Comparison of ENCODE assay signal across 10 mouse cellular contexts in the genomic region with DNA sequence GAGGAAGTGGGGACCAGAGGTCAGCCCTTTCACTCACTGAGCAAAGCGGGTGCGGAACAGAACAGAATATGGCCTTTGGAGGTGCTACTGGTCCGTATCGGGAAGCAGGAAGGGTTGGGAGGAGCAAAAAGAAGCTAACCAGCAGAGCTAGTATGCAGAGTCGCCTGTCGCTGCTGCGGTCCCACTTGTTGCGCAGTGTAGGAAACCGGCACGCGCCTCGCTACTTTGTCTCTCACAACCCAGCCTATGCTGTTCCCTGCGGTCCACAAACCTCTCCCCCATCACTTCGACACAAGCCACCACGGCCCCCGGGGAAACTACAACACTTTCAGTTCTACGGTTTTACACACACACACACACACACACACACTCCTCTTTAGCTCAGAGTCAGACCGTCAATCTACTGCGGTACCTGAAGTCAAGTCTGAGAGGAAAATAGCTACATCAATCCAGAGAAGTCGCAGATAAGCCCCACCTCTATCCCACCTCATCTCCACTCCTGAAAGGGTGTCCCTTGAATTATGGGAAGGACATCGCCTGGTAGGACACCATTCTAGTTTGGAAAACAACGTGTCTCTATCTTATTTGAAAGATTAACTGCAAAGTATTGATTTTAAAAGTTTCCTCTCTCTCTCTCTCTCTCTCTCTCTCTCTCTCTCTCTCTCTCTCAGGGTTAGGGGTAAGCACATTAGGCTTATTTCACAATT. TPM values are rescaled to one million over a fixed set of nuclear protein-coding genes. Genes with fewer than 3 reads are reported as not detected.
DNase-seq lines count a peak whose midpoint lies in the region; ATAC-seq and TF ChIP-seq lines count a peak whose summit lies in the region.
"Had no signal": no experiment of that assay in that cellular context is flagged by ENCODE, and none has a peak within 500 bp of the region (broad histone marks: within the 10 kb centered on the region; RNA-seq: fewer than 3 reads in every experiment).

No protein-coding gene starts in this region.

- H3K36me3 ChIP-seq in forebrain, embryonic 10.5 days (replicated peaks) = no peaks in the 10 kb centered on the region
- no peaks in the 10 kb centered on the region for H3K36me3 ChIP-seq in hindbrain, embryonic 11.5 days (ENCODE audit: control insufficient read depth, insufficient read depth, low read length)
- no peaks in the 10 kb centered on the region for H3K36me3 ChIP-seq in limb, embryonic 13.5 days
- H3K36me3 ChIP-seq in midbrain, embryonic 13.5 days = no peaks in the 10 kb centered on the region
- no peaks in the 10 kb centered on the region for H3K36me3 ChIP-seq in stomach, postnatal 0 days (ENCODE audit: control insufficient read depth, insufficient read depth, low read length)
- H3K36me3 ChIP-seq: G1E had no signal

- TF ChIP-seq EP300 in stomach, postnatal 0 days (optimal IDR thresholded peaks at IDR 0.05) = no peak

- peak; percentile 61 for DNase-seq in cerebellum, adult 11 months
- DNase-seq in adrenal gland, postnatal 36 days = peak; percentile 60 to 61
- peak; percentile 50 for DNase-seq in forebrain, embryonic 10.5 days (ENCODE audit: extremely low spot score, low spot score)
- DNase-seq in hindbrain, embryonic 11.5 days (ENCODE audit: low spot score) = peak; percentile 62
- peak; percentile 42 for DNase-seq in stomach, postnatal 0 days (ENCODE audit: low spot score)

- H3K4me1 ChIP-seq in forebrain, embryonic 10.5 days = peaks cover 73% of the 10 kb centered on the region
- H3K4me1 ChIP-seq in hindbrain, embryonic 11.5 days (replicated peaks; ENCODE audit: control insufficient read depth, insufficient read depth, low read length) = peaks cover 6% of the 10 kb centered on the region
- H3K4me1 ChIP-seq in limb, embryonic 13.5 days = peaks cover 65% of the 10 kb centered on the region
- peaks cover 54% of the 10 kb centered on the region for H3K4me1 ChIP-seq in midbrain, embryonic 13.5 days (replicated peaks)
- H3K4me1 ChIP-seq in stomach, postnatal 0 days (replicated peaks; ENCODE audit: control insufficient read depth, insufficient read depth) = no peaks in the 10 kb centered on the region; the same call in none of the 2 replicates

- no peak for TF ChIP-seq CTCF in stomach, postnatal 0 days (IDR thresholded peaks at IDR 0.05; ENCODE audit: low read depth)

- WGBS in forebrain, embryonic 10.5 days = 1% methylated on average over 22 of the region's 22 CpGs
- 2% methylated on average over 22 of the region's 22 CpGs for WGBS in hindbrain, embryonic 11.5 days
- WGBS in limb, embryonic 13.5 days = under 1% methylated on average over 22 of the region's 22 CpGs
- 2% methylated on average over 22 of the region's 22 CpGs for WGBS in midbrain, embryonic 13.5 days
- 3% methylated on average over 22 of the region's 22 CpGs for WGBS in stomach, postnatal 0 days

- peaks cover 72% of the 10 kb centered on the region for H3K27me3 ChIP-seq in forebrain, embryonic 10.5 days (ENCODE audit: poor library complexity, severe bottlenecking)
- H3K27me3 ChIP-seq in hindbrain, embryonic 11.5 days (ENCODE audit: control insufficient read depth, insufficient read depth, low read length) = peaks cover 45% of the 10 kb centered on the region
- peaks cover 24% of the 10 kb centered on the region for H3K27me3 ChIP-seq in limb, embryonic 13.5 days
- peaks cover 60% of the 10 kb centered on the region for H3K27me3 ChIP-seq in midbrain, embryonic 13.5 days
- H3K27me3 ChIP-seq in stomach, postnatal 0 days (ENCODE audit: control insufficient read depth, insufficient read depth, low read length) = no peaks in the 10 kb centered on the region

- no peak overlapping the region for H3K9ac ChIP-seq in hindbrain, embryonic 11.5 days (ENCODE audit: low read depth, low read length)
- peak overlapping the region; percentile 67 for H3K9ac ChIP-seq in limb, embryonic 13.5 days
- H3K9ac ChIP-seq in midbrain, embryonic 13.5 days (replicated peaks) = peak overlapping the region; percentile 20; the same call in 1 of the 2 replicates
- peak overlapping the region; percentile 65 for H3K9ac ChIP-seq in stomach, postnatal 0 days (ENCODE audit: low read length)

- peak overlapping the region; percentile 55 for H3K4me2 ChIP-seq in hindbrain, embryonic 11.5 days (replicated peaks; ENCODE audit: low read depth, low read length)
- peak overlapping the region; percentile 95 for H3K4me2 ChIP-seq in limb, embryonic 13.5 days (replicated peaks)
- H3K4me2 ChIP-seq in midbrain, embryonic 13.5 days (replicated peaks) = peak overlapping the region; percentile 68
- H3K4me2 ChIP-seq in stomach, postnatal 0 days (replicated peaks; ENCODE audit: low read depth) = peak overlapping the region; percentile 82

- no peaks in the 10 kb centered on the region for H3K9me3 ChIP-seq in forebrain, embryonic 10.5 days
- H3K9me3 ChIP-seq in hindbrain, embryonic 11.5 days (ENCODE audit: control insufficient read depth, low read length) = no peaks in the 10 kb centered on the region
- H3K9me3 ChIP-seq in limb, embryonic 13.5 days = no peaks in the 10 kb centered on the region
- H3K9me3 ChIP-seq in midbrain, embryonic 13.5 days = no peaks in the 10 kb centered on the region
- H3K9me3 ChIP-seq in stomach, postnatal 0 days (ENCODE audit: control insufficient read depth, low read length) = no peaks in the 10 kb centered on the region

- H3K4me3 ChIP-seq in forebrain, embryonic 10.5 days = peak overlapping the region; percentile 53
- peak overlapping the region; percentile 31 for H3K4me3 ChIP-seq in hindbrain, embryonic 11.5 days (ENCODE audit: low read depth, low read length)
- H3K4me3 ChIP-seq in limb, embryonic 13.5 days = peak overlapping the region; percentile 49
- H3K4me3 ChIP-seq in midbrain, embryonic 13.5 days (replicated peaks) = peak overlapping the region; percentile 32
- H3K4me3 ChIP-seq in stomach, postnatal 0 days (ENCODE audit: low read depth, low read length) = peak overlapping the region; percentile 51

- H3K27ac ChIP-seq in forebrain, embryonic 10.5 days = peak overlapping the region; percentile 64
- H3K27ac ChIP-seq in hindbrain, embryonic 11.5 days (ENCODE audit: low read depth, low read length) = no peak overlapping the region
- no peak overlapping the region for H3K27ac ChIP-seq in limb, embryonic 13.5 days
- no peak overlapping the region for H3K27ac ChIP-seq in midbrain, embryonic 13.5 days
- H3K27ac ChIP-seq in stomach, postnatal 0 days (replicated peaks) = peak overlapping the region; percentile 82

- ATAC-seq in cerebellum, adult (ENCODE audit: insufficient number of reproducible peaks, low FRiP score, low TSS enrichment) = no peak
- no peak for ATAC-seq in hindbrain, embryonic 11.5 days (ENCODE audit: low FRiP score)
- no peak for ATAC-seq in limb, embryonic 13.5 days (ENCODE audit: low FRiP score, low read depth)
- ATAC-seq in midbrain, embryonic 13.5 days = no peak
- ATAC-seq in stomach, postnatal 0 days (ENCODE audit: low FRiP score, low TSS enrichment) = no peak

RNA-seq across cellular contexts. Expression of a gene that starts 3.4 kb away (rescaled TPM):
- not detected for total RNA-seq in adrenal gland, postnatal 36 days (2021)
- polyA plus RNA-seq in forebrain, embryonic 10.5 days (2016; fragmentation: Nextera tagmentation; extraction: Ambion mirVana) = not detected in 2 replicates
- polyA plus RNA-seq in hindbrain, embryonic 11.5 days (2014; fragmentation: Nextera tagmentation; extraction: Ambion mirVana) = not detected in 2 replicates
- not detected in 2 replicates for polyA plus RNA-seq in limb, embryonic 13.5 days (2015; fragmentation: Nextera tagmentation; extraction: Ambion mirVana)
- polyA plus RNA-seq in midbrain, embryonic 13.5 days (2015; fragmentation: Nextera tagmentation; extraction: Ambion mirVana) = not detected in 2 replicates
- polyA plus RNA-seq in stomach, postnatal 0 days (2015; fragmentation: Nextera tagmentation; extraction: Ambion mirVana) = not detected in 2 replicates
- total RNA-seq: G1E; layer of hippocampus, postnatal 25 days had no signal
- polyA plus RNA-seq: G1E had no signal

RNA-seq across cellular contexts. Expression of a gene that starts 3.7 kb away (rescaled TPM):
- 10 to 100 TPM; 24.6 to 68.8 TPM for total RNA-seq in adrenal gland, postnatal 36 days (2021)
- 0.14 and 0.25 TPM in 2 replicates for polyA plus RNA-seq in forebrain, embryonic 10.5 days (2016; fragmentation: Nextera tagmentation; extraction: Ambion mirVana)
- polyA plus RNA-seq in hindbrain, embryonic 11.5 days (2014; fragmentation: Nextera tagmentation; extraction: Ambion mirVana) = 0.06 and 0.11 TPM in 2 replicates
- 1.2 and 1.5 TPM in 2 replicates for polyA plus RNA-seq in limb, embryonic 13.5 days (2015; fragmentation: Nextera tagmentation; extraction: Ambion mirVana)
- 0.22 and 0.24 TPM in 2 replicates for polyA plus RNA-seq in midbrain, embryonic 13.5 days (2015; fragmentation: Nextera tagmentation; extraction: Ambion mirVana)
- polyA plus RNA-seq in stomach, postnatal 0 days (2015; fragmentation: Nextera tagmentation; extraction: Ambion mirVana) = 0.23 and 0.30 TPM in 2 replicates
- polyA plus RNA-seq: G1E had no signal

RNA-seq across cellular contexts. Expression of a gene that starts 52.7 kb away (rescaled TPM):
- total RNA-seq in adrenal gland, postnatal 36 days (2021) = not detected
- polyA plus RNA-seq in forebrain, embryonic 10.5 days (2016; fragmentation: Nextera tagmentation; extraction: Ambion mirVana) = not detected in 2 replicates
- polyA plus RNA-seq in hindbrain, embryonic 11.5 days (2014; fragmentation: Nextera tagmentation; extraction: Ambion mirVana) = not detected in 2 replicates
- polyA plus RNA-seq in limb, embryonic 13.5 days (2015; fragmentation: Nextera tagmentation; extraction: Ambion mirVana) = not detected in 2 replicates
- polyA plus RNA-seq in midbrain, embryonic 13.5 days (2015; fragmentation: Nextera tagmentation; extraction: Ambion mirVana) = not detected in 2 replicates
- polyA plus RNA-seq in stomach, postnatal 0 days (2015; fragmentation: Nextera tagmentation; extraction: Ambion mirVana) = not detected in 2 replicates
- total RNA-seq: G1E had no signal
- polyA plus RNA-seq: G1E had no signal

Comparison
In these comparisons a context has a peak if more than half of its experiments do, and no peak if none do; other contexts are left out.
1. H3K27ac ChIP-seq: peak in forebrain, embryonic 10.5 days (single experiment) and stomach, postnatal 0 days (single experiment); none in hindbrain, embryonic 11.5 days (single experiment), limb, embryonic 13.5 days (single experiment) and midbrain, embryonic 13.5 days (single experiment).
2. Peak in every context shown above with its lines, with median percentiles within 50 percentile points of each other: DNase-seq, H3K4me3 ChIP-seq and H3K4me2 ChIP-seq.